Mouse (Mus musculus) small intestine, adult 2 months (tissue): ENCODE measurements around the gene St3gal6.

Experiments used
- CTCF ChIP-seq: fragments of 200-500 bp; IDR thresholded peaks from 2 replicates; pipeline ENCODE4 v1.5.1; 2012; ENCODE audit warnings: low read depth, mild to moderate bottlenecking, control low read depth, inconsistent platforms, low read length, moderate library complexity, mixed read lengths; ENCODE audit not compliant: insufficient replicate concordance, insufficient read length; ENCODE audit errors: extremely low read depth
- POLR2A ChIP-seq: fragments of 200-500 bp; IDR thresholded peaks from 2 replicates; pipeline ENCODE4 v1.6.1; 2012; ENCODE audit warnings: low read depth, mild to moderate bottlenecking, control low read depth, inconsistent platforms, low read length, moderate library complexity

DNA sequence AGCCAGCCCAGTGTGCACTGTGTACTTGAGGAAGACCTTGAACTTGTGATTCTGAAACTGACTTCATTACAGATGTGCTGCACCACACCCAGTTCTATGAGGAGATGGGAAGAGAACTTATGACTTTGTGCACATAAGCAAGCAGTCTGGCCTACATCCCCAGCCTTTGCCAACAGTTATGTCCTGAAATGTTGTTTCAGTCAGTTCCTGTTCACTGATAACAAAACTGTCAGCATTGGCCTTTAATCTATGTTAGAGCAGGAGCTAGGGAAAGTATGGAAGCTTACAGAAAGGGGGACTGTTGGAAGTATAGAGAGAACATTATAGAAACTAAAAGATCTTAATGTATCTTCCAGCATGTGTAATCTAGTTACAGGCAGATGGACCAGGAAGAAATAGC, 70.2 kb downstream of the St3gal6 start:
- TF ChIP-seq CTCF (no peak), POLR2A (no peak)
